Mouse (Mus musculus): ENCODE results near the gene Lamtor3. TPM values are rescaled to one million over a fixed set of nuclear protein-coding genes. Genes with fewer than 3 reads are reported as not detected.

Lamtor3 gene
- total RNA-seq, 1 experiment = 39.3 TPM

DNA sequence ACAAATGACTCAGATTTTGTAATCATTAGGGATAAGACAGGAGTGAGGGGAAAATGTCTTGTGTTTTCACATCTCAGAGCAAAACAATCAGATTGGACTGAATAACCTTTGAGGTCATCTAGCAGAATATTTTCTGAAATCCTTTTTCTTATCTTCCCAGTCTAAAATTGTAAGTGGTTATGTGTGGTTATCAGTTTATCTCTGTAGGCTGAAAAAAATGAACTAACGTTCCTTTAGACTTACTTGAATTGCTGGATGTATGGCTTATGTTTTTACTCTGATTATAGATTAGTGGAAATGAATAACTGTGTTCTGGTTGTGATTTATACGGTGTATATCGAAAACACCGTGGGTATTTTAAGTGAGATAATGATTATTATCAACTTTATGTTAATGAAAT, 2.3 kb downstream of the Lamtor3 start:
- no peak for DNase-seq (ENCODE audit: low read depth, low spot score)
- H3K27ac ChIP-seq (ENCODE audit: insufficient read depth, low read depth, low read length, poor library complexity, severe bottlenecking) = no peak overlapping the region
- TF ChIP-seq CHD2 (IDR thresholded peaks at IDR 0.05; ENCODE audit: low read depth, low read length) = no peak
- TF ChIP-seq HCFC1 (IDR thresholded peaks at IDR 0.05; ENCODE audit: borderline replicate concordance, insufficient read depth, low read length) = no peak
- no peaks in the 10 kb centered on the region for H3K9me3 ChIP-seq (ENCODE audit: control insufficient read depth, insufficient read depth, low read depth, low read length)
- in situ Hi-C loops (cut with MboI; ENCODE audit: low sequenced_read_pairs in 2 of 2, unreplicated experiment in 2 of 2) = no loop called here
- no peak overlapping the region for H3K4me3 ChIP-seq (ENCODE audit: insufficient read depth in 1 of 2, low read depth in 1 of 2, low read length in 2 of 2, poor library complexity in 1 of 2, severe bottlenecking in 1 of 2)
- no peak overlapping the region for H3K9ac ChIP-seq (ENCODE audit: insufficient read depth, low read depth, low read length, poor library complexity, severe bottlenecking)
- peaks cover 0 to 4% of the 10 kb centered on the region in 2 experiments; a peak in 1 of 4 replicates for H3K4me1 ChIP-seq (ENCODE audit: control insufficient read depth in 2 of 2, insufficient read depth in 2 of 2, low read length in 2 of 2, poor library complexity in 1 of 2)
- peaks cover 8% of the 10 kb centered on the region; the same call in 1 of the 2 replicates for H3K36me3 ChIP-seq (ENCODE audit: control insufficient read depth, insufficient read depth, low read length, poor library complexity, severe bottlenecking)

DNA sequence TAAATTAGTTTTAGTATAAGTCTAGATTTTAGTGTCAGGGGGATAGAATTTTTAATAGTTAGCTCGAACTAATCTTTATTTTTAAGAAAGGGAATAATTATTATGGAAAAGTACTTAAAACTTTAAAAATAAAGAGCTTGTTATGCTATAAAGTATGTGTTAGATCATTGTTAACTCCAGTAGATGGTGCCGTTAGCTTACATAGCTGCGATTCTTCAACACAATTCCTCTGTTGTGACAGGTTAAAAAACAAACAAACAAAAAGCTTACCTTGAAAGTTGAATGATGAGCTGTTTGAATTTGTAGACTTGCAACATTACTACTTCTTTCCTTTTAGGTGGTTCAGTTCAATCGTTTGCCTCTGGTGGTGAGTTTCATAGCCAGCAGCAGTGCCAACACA, 8.7 kb downstream of the Lamtor3 start:
- TF ChIP-seq ZNF384 (IDR thresholded peaks at IDR 0.05; ENCODE audit: low read depth, low read length) (no peak), HCFC1 (IDR thresholded peaks at IDR 0.05; ENCODE audit: borderline replicate concordance, insufficient read depth, low read length) (no peak), ZC3H11A (IDR thresholded peaks at IDR 0.05; ENCODE audit: borderline replicate concordance, low read depth, low read length) (no peak), MAFK (IDR thresholded peaks at IDR 0.05; ENCODE audit: insufficient read depth, low read depth, low read length) (no peak), CHD2 (IDR thresholded peaks at IDR 0.05; ENCODE audit: low read depth, low read length) (no peak)
- Histone ChIP-seq H3K9ac (ENCODE audit: insufficient read depth, low read depth, low read length, poor library complexity, severe bottlenecking) (no peak overlapping the region), H3K4me3 (ENCODE audit: insufficient read depth in 1 of 2, low read depth in 1 of 2, low read length in 2 of 2, poor library complexity in 1 of 2, severe bottlenecking in 1 of 2) (no peak overlapping the region), H3K27ac (ENCODE audit: insufficient read depth, low read depth, low read length, poor library complexity, severe bottlenecking) (no peak overlapping the region), H3K4me1 (ENCODE audit: control insufficient read depth in 2 of 2, insufficient read depth in 2 of 2, low read length in 2 of 2, poor library complexity in 1 of 2) (0 out of 4 replicates have a peak, but pooled peaks cover 0 to 1% of the 10 kb centered on the region in 2 experiments), H3K36me3 (ENCODE audit: control insufficient read depth, insufficient read depth, low read length, poor library complexity, severe bottlenecking) (peaks cover 17% of the 10 kb centered on the region), H3K9me3 (ENCODE audit: control insufficient read depth, insufficient read depth, low read depth, low read length) (no peaks in the 10 kb centered on the region)
- no peak for DNase-seq (ENCODE audit: low read depth, low spot score)
- in situ Hi-C loops (cut with MboI; ENCODE audit: low sequenced_read_pairs in 2 of 2, unreplicated experiment in 2 of 2) = no loop called here

GRCm38 (mm10) chr3:137929940-137930339, 11.6 kb downstream of the Lamtor3 start:
- no peak for DNase-seq (ENCODE audit: low read depth, low spot score)
- 0 out of 4 replicates have a peak, but pooled peaks cover 0 to 1% of the 10 kb centered on the region in 2 experiments for H3K4me1 ChIP-seq (ENCODE audit: control insufficient read depth in 2 of 2, insufficient read depth in 2 of 2, low read length in 2 of 2, poor library complexity in 1 of 2)
- H3K9me3 ChIP-seq (ENCODE audit: control insufficient read depth, insufficient read depth, low read depth, low read length) = no peaks in the 10 kb centered on the region
- in situ Hi-C loops (cut with MboI; ENCODE audit: low sequenced_read_pairs in 2 of 2, unreplicated experiment in 2 of 2) = no loop called here
- H3K36me3 ChIP-seq (ENCODE audit: control insufficient read depth, insufficient read depth, low read length, poor library complexity, severe bottlenecking) = peaks cover 14% of the 10 kb centered on the region
- no peak overlapping the region for H3K27ac ChIP-seq (ENCODE audit: insufficient read depth, low read depth, low read length, poor library complexity, severe bottlenecking)
- H3K4me3 ChIP-seq (ENCODE audit: insufficient read depth in 1 of 2, low read depth in 1 of 2, low read length in 2 of 2, poor library complexity in 1 of 2, severe bottlenecking in 1 of 2) = no peak overlapping the region
- TF ChIP-seq ZC3H11A (IDR thresholded peaks at IDR 0.05; ENCODE audit: borderline replicate concordance, low read depth, low read length) = no peak
- TF ChIP-seq ZNF384 (IDR thresholded peaks at IDR 0.05; ENCODE audit: low read depth, low read length) = no peak
- TF ChIP-seq HCFC1 (IDR thresholded peaks at IDR 0.05; ENCODE audit: borderline replicate concordance, insufficient read depth, low read length) = no peak
- TF ChIP-seq CHD2 (IDR thresholded peaks at IDR 0.05; ENCODE audit: low read depth, low read length) = no peak
- TF ChIP-seq MAFK (IDR thresholded peaks at IDR 0.05; ENCODE audit: insufficient read depth, low read depth, low read length) = no peak
- no peak overlapping the region for H3K9ac ChIP-seq (ENCODE audit: insufficient read depth, low read depth, low read length, poor library complexity, severe bottlenecking)

GRCm38 (mm10) chr3:137932748-137933147, 14.4 kb downstream of the Lamtor3 start:
- H3K4me3 ChIP-seq (ENCODE audit: insufficient read depth in 1 of 2, low read depth in 1 of 2, low read length in 2 of 2, poor library complexity in 1 of 2, severe bottlenecking in 1 of 2) = no peak overlapping the region
- DNase-seq (ENCODE audit: low read depth, low spot score) = no peak
- no peak overlapping the region for H3K27ac ChIP-seq (ENCODE audit: insufficient read depth, low read depth, low read length, poor library complexity, severe bottlenecking)
- TF ChIP-seq CHD2 (IDR thresholded peaks at IDR 0.05; ENCODE audit: low read depth, low read length) (no peak), MAFK (IDR thresholded peaks at IDR 0.05; ENCODE audit: insufficient read depth, low read depth, low read length) (no peak), HCFC1 (IDR thresholded peaks at IDR 0.05; ENCODE audit: borderline replicate concordance, insufficient read depth, low read length) (no peak), ZC3H11A (IDR thresholded peaks at IDR 0.05; ENCODE audit: borderline replicate concordance, low read depth, low read length) (no peak), ZNF384 (IDR thresholded peaks at IDR 0.05; ENCODE audit: low read depth, low read length) (no peak)
- H3K9ac ChIP-seq (ENCODE audit: insufficient read depth, low read depth, low read length, poor library complexity, severe bottlenecking) = no peak overlapping the region
- 0 out of 4 replicates have a peak, but pooled peaks cover 0 to 1% of the 10 kb centered on the region in 2 experiments for H3K4me1 ChIP-seq (ENCODE audit: control insufficient read depth in 2 of 2, insufficient read depth in 2 of 2, low read length in 2 of 2, poor library complexity in 1 of 2)
- H3K9me3 ChIP-seq (ENCODE audit: control insufficient read depth, insufficient read depth, low read depth, low read length) = no peaks in the 10 kb centered on the region
- in situ Hi-C loops (cut with MboI; ENCODE audit: low sequenced_read_pairs in 2 of 2, unreplicated experiment in 2 of 2) = no loop called here
- peaks cover 5% of the 10 kb centered on the region for H3K36me3 ChIP-seq (ENCODE audit: control insufficient read depth, insufficient read depth, low read length, poor library complexity, severe bottlenecking)

DNA sequence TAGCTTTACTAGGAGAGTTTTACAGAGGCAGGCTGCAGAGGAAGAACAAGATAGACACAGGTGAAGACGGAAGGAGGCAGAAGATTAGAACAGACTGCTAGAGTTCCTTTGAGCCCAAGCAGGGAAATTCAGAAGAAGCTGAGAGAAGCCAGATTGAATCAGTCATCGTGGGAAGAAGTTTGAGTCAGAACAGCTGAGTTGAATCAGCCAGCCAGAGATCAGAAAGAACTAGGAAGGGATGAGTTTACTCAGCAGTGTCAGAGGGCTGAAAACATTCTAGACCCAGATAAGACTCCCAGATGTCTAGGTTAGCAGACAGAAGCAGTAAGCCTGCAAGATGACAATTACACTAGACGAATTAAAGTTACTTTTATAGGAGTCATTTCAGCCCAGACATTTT, 15.7 kb downstream of the Lamtor3 start:
- Histone ChIP-seq H3K27ac (ENCODE audit: insufficient read depth, low read depth, low read length, poor library complexity, severe bottlenecking) (no peak overlapping the region), H3K4me3 (ENCODE audit: insufficient read depth in 1 of 2, low read depth in 1 of 2, low read length in 2 of 2, poor library complexity in 1 of 2, severe bottlenecking in 1 of 2) (no peak overlapping the region), H3K9ac (ENCODE audit: insufficient read depth, low read depth, low read length, poor library complexity, severe bottlenecking) (no peak overlapping the region), H3K4me1 (ENCODE audit: control insufficient read depth in 2 of 2, insufficient read depth in 2 of 2, low read length in 2 of 2, poor library complexity in 1 of 2) (peaks cover 0 to 3% of the 10 kb centered on the region in 2 experiments; a peak in 1 of 4 replicates), H3K36me3 (ENCODE audit: control insufficient read depth, insufficient read depth, low read length, poor library complexity, severe bottlenecking) (peaks cover 3% of the 10 kb centered on the region), H3K9me3 (ENCODE audit: control insufficient read depth, insufficient read depth, low read depth, low read length) (no peaks in the 10 kb centered on the region)
- TF ChIP-seq MAFK (IDR thresholded peaks at IDR 0.05; ENCODE audit: insufficient read depth, low read depth, low read length) (no peak), HCFC1 (IDR thresholded peaks at IDR 0.05; ENCODE audit: borderline replicate concordance, insufficient read depth, low read length) (no peak)
- in situ Hi-C loops (cut with MboI; ENCODE audit: low sequenced_read_pairs in 2 of 2, unreplicated experiment in 2 of 2) = no loop called here
- DNase-seq (ENCODE audit: low read depth, low spot score) = no peak

All from ES-E14 (cell line).